Mouse (Mus musculus) ES-E14 (cell line): Measurements from ENCODE around the gene Rasgef1b. TPM values are rescaled to one million over a fixed set of nuclear protein-coding genes. Genes with fewer than 3 reads are reported as not detected.

Source experiments
- DNase-seq: peaks from one replicate; pipeline ENCODE4 v3.0.0-alpha.2; 2013; ENCODE audit warnings: low read depth, low spot score
- H3K27ac ChIP-seq: 2 replicates; pipeline ENCODE4 v1.5.1; 2012; ENCODE audit warnings: low read depth, mild to moderate bottlenecking, low read length, moderate library complexity, mixed read lengths; ENCODE audit not compliant: poor library complexity, insufficient read depth, severe bottlenecking
- H3K36me3 ChIP-seq: 2 replicates; pipeline ENCODE4 v1.6.1; 2012; ENCODE audit warnings: mild to moderate bottlenecking, low read length, moderate library complexity, mixed read lengths; ENCODE audit not compliant: control insufficient read depth, poor library complexity, insufficient read depth, severe bottlenecking
- H3K4me1 ChIP-seq, 2 experiments: fragments of 150-350 bp in 1 of 2; sonication (generic) in 1 of 2; 2 replicates each; pipeline ENCODE4 v1.6.1; 2012; ENCODE audit warnings: low read length in 2 of 2, mild to moderate bottlenecking in 1 of 2, mixed read lengths in 1 of 2; ENCODE audit not compliant: control insufficient read depth in 2 of 2, insufficient read depth in 2 of 2, poor library complexity in 1 of 2
- H3K4me3 ChIP-seq, 2 experiments: fragments of 150-350 bp in 1 of 2; sonication (generic) in 1 of 2; 2 replicates each; pipeline ENCODE4 v1.5.1; 2012; ENCODE audit warnings: low read length in 2 of 2, low read depth in 1 of 2, mild to moderate bottlenecking in 1 of 2, mixed read lengths in 1 of 2; ENCODE audit not compliant: insufficient read depth in 1 of 2, poor library complexity in 1 of 2, severe bottlenecking in 1 of 2
- H3K9ac ChIP-seq: 2 replicates; pipeline ENCODE4 v1.6.1; 2012; ENCODE audit warnings: low read depth, mild to moderate bottlenecking, low read length, mixed read lengths; ENCODE audit not compliant: poor library complexity, insufficient read depth, severe bottlenecking
- H3K9me3 ChIP-seq: fragments of 150-350 bp; sonication (generic); 2 replicates; pipeline ENCODE4 v1.6.1; 2012; ENCODE audit warnings: low read depth, mild to moderate bottlenecking, low read length; ENCODE audit not compliant: control insufficient read depth, insufficient read depth
- CHD2 ChIP-seq: IDR thresholded peaks from 2 replicates; pipeline ENCODE4 v1.6.1; 2014; ENCODE audit warnings: mild to moderate bottlenecking, low read depth, low read length, inconsistent platforms
- HCFC1 ChIP-seq: IDR thresholded peaks from 2 replicates; pipeline ENCODE4 v1.6.1; 2012; ENCODE audit warnings: low read length, inconsistent platforms, borderline replicate concordance; ENCODE audit not compliant: insufficient read depth
- MAFK ChIP-seq: IDR thresholded peaks from 2 replicates; pipeline ENCODE4 v1.6.1; 2014; ENCODE audit warnings: mild to moderate bottlenecking, low read depth, low read length, inconsistent platforms; ENCODE audit not compliant: insufficient read depth
- ZC3H11A ChIP-seq: IDR thresholded peaks from 2 replicates; pipeline ENCODE4 v1.6.1; 2012; ENCODE audit warnings: low read depth, mild to moderate bottlenecking, inconsistent platforms, low read length, borderline replicate concordance
- ZNF384 ChIP-seq: IDR thresholded peaks from 2 replicates; pipeline ENCODE4 v1.6.1; 2012; ENCODE audit warnings: low read depth, low read length, inconsistent platforms
- in situ Hi-C, 2 experiments: fragments of 600-800 bp; cut with MboI; formaldehyde crosslinking; loops; one replicate each; pipeline ENCODE4 v1.15.1; 2025; ENCODE audit warnings: low sequenced_read_pairs in 2 of 2, inconsistent platforms in 1 of 2; ENCODE audit not compliant: unreplicated experiment in 2 of 2
- total RNA-seq: library from RNA; depleted of rRNA; stranded (reverse); fragments of 300-350 nt; gene quantifications from 2 replicates; pipeline ENCODE4 v1.2.3, GENCODE M21; 2012

Rasgef1b gene
- total RNA-seq, 1 experiment: 2.8 TPM

GRCm38 (mm10) chr5:99428648-99429047, 300.2 kb downstream of the Rasgef1b start:
- in situ Hi-C loops: loop anchor here in 1 of 2 experiments (25.0 kb wide), 1 partner anchor 91 kb away; no protein-coding TSS in a partner anchor

GRCm38 (mm10) chr5:99423271-99423670, 305.6 kb downstream of the Rasgef1b start:
- no peaks in the 10 kb centered on the region for H3K4me1 ChIP-seq
- no peak overlapping the region for H3K4me3 ChIP-seq
- no peak overlapping the region for H3K9ac ChIP-seq
- H3K9me3 ChIP-seq: no peaks in the 10 kb centered on the region
- no peak overlapping the region for H3K27ac ChIP-seq
- no peaks in the 10 kb centered on the region for H3K36me3 ChIP-seq
- no peak for DNase-seq
- in situ Hi-C loops: no loop called here
- TF ChIP-seq HCFC1: no peak
- TF ChIP-seq ZNF384: no peak
- no peak for TF ChIP-seq CHD2
- no peak for TF ChIP-seq ZC3H11A
- TF ChIP-seq MAFK: no peak

More at GRCm38 (mm10) chr5:99428648-99429047, 300.2 kb downstream of the Rasgef1b start:
- TF ChIP-seq MAFK (no peak), CHD2 (no peak), ZNF384 (no peak), HCFC1 (no peak), ZC3H11A (no peak)
- H3K36me3 ChIP-seq: no peaks in the 10 kb centered on the region
- no peaks in the 10 kb centered on the region for H3K4me1 ChIP-seq
- H3K9me3 ChIP-seq: no peaks in the 10 kb centered on the region
- H3K27ac ChIP-seq: no peak overlapping the region
- H3K4me3 ChIP-seq: no peak overlapping the region
- DNase-seq: no peak
- no peak overlapping the region for H3K9ac ChIP-seq

- H3K4me1 ChIP-seq: no peaks in the 10 kb centered on the region
- no peak overlapping the region for H3K27ac ChIP-seq
- TF ChIP-seq ZNF384 (no peak), CHD2 (no peak), HCFC1 (no peak), MAFK (no peak), ZC3H11A (no peak)
- H3K36me3 ChIP-seq: no peaks in the 10 kb centered on the region
- H3K4me3 ChIP-seq: no peak overlapping the region
- H3K9ac ChIP-seq: no peak overlapping the region
- in situ Hi-C loops: no loop called here
- no peak for DNase-seq
- no peaks in the 10 kb centered on the region for H3K9me3 ChIP-seq
Observed at GRCm38 (mm10) chr5:99422856-99423255, 306.0 kb downstream of the Rasgef1b start.

GRCm38 (mm10) chr5:99422092-99422491, 306.8 kb downstream of the Rasgef1b start:
- H3K36me3 ChIP-seq: no peaks in the 10 kb centered on the region
- no peak overlapping the region for H3K27ac ChIP-seq
- H3K4me1 ChIP-seq: no peaks in the 10 kb centered on the region
- no peak overlapping the region for H3K4me3 ChIP-seq
- H3K9ac ChIP-seq: no peak overlapping the region
- in situ Hi-C loops: no loop called here
- no peaks in the 10 kb centered on the region for H3K9me3 ChIP-seq
- no peak for DNase-seq
- no peak for TF ChIP-seq ZNF384
- no peak for TF ChIP-seq ZC3H11A
- TF ChIP-seq HCFC1: no peak
- TF ChIP-seq CHD2: no peak
- no peak for TF ChIP-seq MAFK

GRCm38 (mm10) chr5:99419872-99420271, 309.0 kb downstream of the Rasgef1b start:
- Histone ChIP-seq H3K9ac (no peak overlapping the region), H3K27ac (no peak overlapping the region), H3K36me3 (no peaks in the 10 kb centered on the region), H3K4me3 (no peak overlapping the region), H3K4me1 (no peaks in the 10 kb centered on the region), H3K9me3 (no peaks in the 10 kb centered on the region)
- TF ChIP-seq CHD2 (no peak), HCFC1 (no peak), MAFK (no peak), ZC3H11A (no peak), ZNF384 (no peak)
- no peak for DNase-seq
- in situ Hi-C loops: no loop called here
